Mouse (Mus musculus): ENCODE measurements at regions not wholly inside any gene's neighbourhood (a gene's known extent, or its start where the extent isn't known, plus 50 kb on each side); places are given as distances from the start of the nearest gene placed in this dataset.

DNA sequence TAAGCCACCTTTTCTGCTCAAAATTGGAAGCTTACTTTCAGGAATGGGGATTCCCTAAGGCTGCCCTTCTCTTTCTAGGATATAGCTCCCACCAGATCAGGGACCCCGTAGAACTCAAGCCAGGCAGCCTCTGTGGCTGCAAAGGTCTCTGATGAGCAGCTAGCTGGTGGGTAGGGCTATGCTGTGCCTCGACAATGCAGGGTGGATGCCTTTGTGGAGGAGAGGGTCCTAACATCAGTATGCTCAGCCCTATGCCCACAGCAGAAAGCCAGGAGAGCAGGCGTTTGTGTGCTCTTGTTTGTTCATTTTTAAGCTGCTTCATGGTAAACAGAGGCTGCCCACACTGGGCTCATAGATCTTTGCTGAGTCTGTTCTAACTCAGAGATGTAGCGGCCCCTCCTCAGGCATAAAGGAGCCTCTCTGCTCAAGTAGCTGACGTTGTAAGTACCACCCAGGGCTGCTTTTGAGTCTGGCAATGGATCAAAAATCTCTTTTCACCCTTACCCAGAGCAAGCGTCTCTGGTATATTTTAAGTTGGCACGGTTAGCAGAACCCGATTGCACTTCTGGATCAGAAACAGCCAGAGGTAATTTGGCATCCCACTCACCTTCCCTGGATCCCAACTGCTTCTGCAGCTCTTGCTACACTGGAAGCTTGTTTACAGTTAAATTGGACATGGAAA is 136.0 kb upstream of the Tab2 start:
- no peak overlapping the region for H3K27ac ChIP-seq (ENCODE audit: control insufficient read depth, low read depth, low read length)
- no peaks in the 10 kb centered on the region for H3K36me3 ChIP-seq (ENCODE audit: control insufficient read depth in 1 of 2, insufficient read depth in 2 of 2, low read length in 2 of 2)
- DNase-seq (ENCODE audit: low read depth, low spot score), result no peak
- H3K4me3 ChIP-seq (ENCODE audit: control insufficient read depth in 1 of 2, insufficient read depth in 1 of 2, low read depth in 2 of 2, low read length in 2 of 2), result no peak overlapping the region
- TF ChIP-seq MYC (IDR thresholded peaks at IDR 0.05; ENCODE audit: low read depth, low read length) (no peak), BHLHE40 (IDR thresholded peaks at IDR 0.05; ENCODE audit: borderline replicate concordance, low read depth, low read length) (no peak), GABPA (IDR thresholded peaks at IDR 0.05; ENCODE audit: low read depth, low read length) (no peak), ZC3H11A (IDR thresholded peaks at IDR 0.05; ENCODE audit: low read depth, low read length) (no peak), GATA1 (IDR thresholded peaks at IDR 0.05; ENCODE audit: low read depth, low read length) (no peak), RAD21 (IDR thresholded peaks at IDR 0.05; ENCODE audit: low read depth, low read length) (no peak)
- no peak overlapping the region for H3K9ac ChIP-seq (ENCODE audit: control insufficient read depth, low read depth, low read length, poor library complexity, severe bottlenecking)
- no peaks in the 10 kb centered on the region for H3K79me2 ChIP-seq (ENCODE audit: control insufficient read depth, insufficient read depth, low read length, poor library complexity)
- H3K4me1 ChIP-seq (ENCODE audit: control insufficient read depth in 1 of 2, insufficient read depth in 2 of 2, low read length in 2 of 2), result peaks cover 0 to 3% of the 10 kb centered on the region in 2 experiments; a peak in 2 of 4 replicates
- H3K27me3 ChIP-seq (ENCODE audit: control insufficient read depth in 1 of 2, insufficient read depth in 2 of 2, low read length in 2 of 2), result no peaks in the 10 kb centered on the region; a peak in 2 of 4 replicates
- no peaks in the 10 kb centered on the region for H3K9me3 ChIP-seq (replicated peaks; ENCODE audit: insufficient read depth, low read length)

DNA sequence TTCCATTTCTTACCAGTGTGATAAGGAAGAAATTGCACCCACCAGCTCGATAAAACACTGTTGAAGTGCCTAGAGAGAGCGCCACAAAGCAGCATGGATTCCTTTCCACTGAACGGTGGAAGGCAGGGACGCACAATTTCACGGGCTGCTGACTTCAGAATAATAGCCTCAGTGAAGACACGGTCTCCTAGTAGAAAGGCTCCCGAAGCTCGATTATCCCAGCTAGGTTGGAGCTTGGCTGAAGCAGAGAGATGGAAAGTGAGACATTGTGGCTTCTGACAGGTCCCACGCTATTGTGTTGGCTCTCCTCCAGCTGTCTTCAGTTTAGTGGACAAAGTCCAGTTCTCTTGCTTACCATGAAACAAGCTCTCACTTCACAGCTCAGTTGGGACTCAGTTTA is 133.3 kb upstream of the Tab2 start:
- H3K4me3 ChIP-seq (ENCODE audit: control insufficient read depth in 1 of 2, insufficient read depth in 1 of 2, low read depth in 2 of 2, low read length in 2 of 2), result no peak overlapping the region
- H3K9me3 ChIP-seq (replicated peaks; ENCODE audit: insufficient read depth, low read length), result no peaks in the 10 kb centered on the region
- H3K4me1 ChIP-seq (ENCODE audit: control insufficient read depth in 1 of 2, insufficient read depth in 2 of 2, low read length in 2 of 2), result peaks cover 0 to 3% of the 10 kb centered on the region in 2 experiments; a peak in 2 of 4 replicates
- no peak overlapping the region for H3K9ac ChIP-seq (ENCODE audit: control insufficient read depth, low read depth, low read length, poor library complexity, severe bottlenecking)
- H3K36me3 ChIP-seq (ENCODE audit: control insufficient read depth in 1 of 2, insufficient read depth in 2 of 2, low read length in 2 of 2), result no peaks in the 10 kb centered on the region
- no peak overlapping the region for H3K27ac ChIP-seq (ENCODE audit: control insufficient read depth, low read depth, low read length)
- TF ChIP-seq NELFE (IDR thresholded peaks at IDR 0.05; ENCODE audit: low read depth, low read length), result no peak
- TF ChIP-seq BHLHE40 (IDR thresholded peaks at IDR 0.05; ENCODE audit: borderline replicate concordance, low read depth, low read length), result no peak
- no peak for TF ChIP-seq TBP (IDR thresholded peaks at IDR 0.05; ENCODE audit: low read depth, low read length)
- no peak for TF ChIP-seq ZKSCAN1 (IDR thresholded peaks at IDR 0.05; ENCODE audit: low read depth, low read length)
- no peak for TF ChIP-seq RCOR1 (IDR thresholded peaks at IDR 0.05; ENCODE audit: low read depth, low read length)
- TF ChIP-seq EP300 (IDR thresholded peaks at IDR 0.05; ENCODE audit: low read depth in 1 of 2, low read length in 2 of 2), result no peak
- no peak for TF ChIP-seq USF2 (IDR thresholded peaks at IDR 0.05; ENCODE audit: borderline replicate concordance in 1 of 2, insufficient read depth in 1 of 2, low read depth in 1 of 2, low read length in 2 of 2)
- TF ChIP-seq TCF12 (IDR thresholded peaks at IDR 0.05; ENCODE audit: low read depth, low read length), result no peak
- TF ChIP-seq CTCF (IDR thresholded peaks at IDR 0.05 in 2 of 3, conservative IDR thresholded peaks at IDR 0.05 in 1 of 3; ENCODE audit: control insufficient read depth in 1 of 3, insufficient read depth in 1 of 3, low read depth in 2 of 3, low read length in 3 of 3, poor library complexity in 1 of 3, severe bottlenecking in 1 of 3), result no peak
- TF ChIP-seq ELF1 (IDR thresholded peaks at IDR 0.05; ENCODE audit: low read depth, low read length), result no peak
- no peak for TF ChIP-seq USF1 (IDR thresholded peaks at IDR 0.05; ENCODE audit: low read depth, low read length)
- TF ChIP-seq MYC (IDR thresholded peaks at IDR 0.05; ENCODE audit: low read depth, low read length), result no peak
- no peak for TF ChIP-seq MAX (IDR thresholded peaks at IDR 0.05; ENCODE audit: low read length)
- no peak for TF ChIP-seq NRF1 (IDR thresholded peaks at IDR 0.05; ENCODE audit: insufficient read depth, low read depth, low read length, poor library complexity, severe bottlenecking)
- TF ChIP-seq KAT2A (conservative IDR thresholded peaks at IDR 0.05; ENCODE audit: low read depth, low read length), result no peak
- TF ChIP-seq CHD2 (IDR thresholded peaks at IDR 0.05; ENCODE audit: low read length), result no peak
- no peak for TF ChIP-seq POLR2AphosphoS2 (IDR thresholded peaks at IDR 0.05; ENCODE audit: low read length)
- no peak for TF ChIP-seq MAFK (IDR thresholded peaks at IDR 0.05; ENCODE audit: borderline replicate concordance, low read depth, low read length)
- no peak for TF ChIP-seq E2F4 (IDR thresholded peaks at IDR 0.05; ENCODE audit: borderline replicate concordance, low read depth, low read length)
- TF ChIP-seq TAL1 (IDR thresholded peaks at IDR 0.05; ENCODE audit: low read length), result no peak
- no peak for DNase-seq (ENCODE audit: low read depth, low spot score)
- H3K79me2 ChIP-seq (ENCODE audit: control insufficient read depth, insufficient read depth, low read length, poor library complexity), result no peaks in the 10 kb centered on the region
- H3K27me3 ChIP-seq (ENCODE audit: control insufficient read depth in 1 of 2, insufficient read depth in 2 of 2, low read length in 2 of 2), result no peaks in the 10 kb centered on the region; a peak in 2 of 4 replicates

All from MEL (cell line).